Mouse (Mus musculus): ENCODE results near the gene Gm5741.

Gene Gm5741

GRCm38 (mm10) chr8:85032622-85033311, 35.0 kb downstream of the Gm5741 start:
- DNase-seq (ENCODE audit: low read depth in 2 of 2, low spot score in 2 of 2): no peak

GRCm38 (mm10) chr8:85029271-85029670, 38.5 kb downstream of the Gm5741 start:
- DNase-seq (ENCODE audit: low read depth in 2 of 2, low spot score in 2 of 2): no peak

DNA sequence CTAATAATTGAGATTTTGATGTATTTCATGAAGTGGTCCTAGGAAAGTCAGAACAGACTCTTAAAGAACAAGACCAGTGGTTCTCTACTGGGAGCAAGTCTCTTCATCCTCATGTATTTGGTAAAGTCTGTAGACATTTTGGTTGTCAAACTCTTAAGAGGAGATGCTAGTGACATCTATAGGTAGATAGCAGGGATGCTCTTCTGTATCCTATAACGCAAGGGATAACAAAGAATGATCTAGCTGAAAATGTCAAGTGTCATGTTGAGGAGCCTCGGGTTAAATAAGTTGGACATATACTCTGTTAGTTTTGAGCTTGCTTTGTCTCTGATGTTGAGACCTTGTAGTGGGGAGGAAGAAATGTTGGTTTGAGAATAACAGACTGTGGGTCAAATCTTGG, 39.9 kb downstream of the Gm5741 start:
- DNase-seq (ENCODE audit: low read depth in 2 of 2, low spot score in 2 of 2): no peak

GRCm38 (mm10) chr8:85027516-85027855, 40.3 kb downstream of the Gm5741 start:
- no peak for DNase-seq (ENCODE audit: low read depth in 2 of 2, low spot score in 2 of 2)

GRCm38 (mm10) chr8:85026670-85027515, 40.9 kb downstream of the Gm5741 start, which contains the start of gene Trir:
TSS of gene Trir (plus strand) at chr8:85026823.
- DNase-seq (ENCODE audit: low read depth in 2 of 2, low spot score in 2 of 2): peak; percentile 78 to 84

- peak; percentile 78 to 80 for DNase-seq (ENCODE audit: low read depth in 2 of 2, low spot score in 2 of 2)
These were observed 42.5 kb downstream of the Gm5741 start, which contains the start of gene Asna1 for GRCm38 (mm10) chr8:85025098-85025932. TSS of gene Asna1 (minus strand) at chr8:85025281.

- DNase-seq (ENCODE audit: low read depth in 2 of 2, low spot score in 2 of 2): no peak
These were observed 43.9 kb downstream of the Gm5741 start for GRCm38 (mm10) chr8:85023846-85024245.

DNA sequence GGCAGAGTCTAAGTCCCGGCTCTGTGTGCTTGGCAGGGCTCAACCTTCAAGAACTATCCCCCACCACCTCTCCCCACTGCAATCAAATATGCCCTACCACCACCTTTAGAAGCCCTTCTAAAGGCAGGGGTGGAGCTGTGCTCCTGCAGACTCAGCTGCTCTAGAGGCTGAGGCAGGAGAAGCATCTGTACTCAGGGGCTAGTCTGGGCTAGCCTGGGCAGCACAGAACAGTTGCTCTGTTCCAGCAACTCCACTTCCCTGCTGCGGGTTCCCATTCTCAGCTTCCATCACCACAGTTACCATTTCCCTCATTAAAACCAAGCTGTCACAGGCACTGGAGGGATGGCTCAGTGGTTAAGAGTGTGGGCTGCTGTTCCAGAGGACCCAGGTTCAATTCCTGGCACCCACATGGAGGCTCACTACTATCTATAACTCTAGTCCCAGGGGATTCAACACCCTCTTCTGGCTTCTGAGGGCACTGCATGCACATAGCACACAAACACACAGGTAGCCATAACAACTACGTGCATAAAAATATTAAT, 46.2 kb downstream of the Gm5741 start:
- no peak for DNase-seq (ENCODE audit: low read depth in 2 of 2, low spot score in 2 of 2)

Data from CD8-positive naive resting alpha-beta T cell, adult 2 months (primary cell).